Mouse (Mus musculus) G1E-ER4 (cell line): ENCODE measurements around the gene Olfr1014. TPM values are rescaled to one million over a fixed set of nuclear protein-coding genes. Genes with fewer than 3 reads are reported as not detected.

Experiments
- GATA1 ChIP-seq: IDR thresholded peaks from one replicate; pipeline ENCODE4 v1.8.0; 2012; ENCODE audit warnings: low read length, inconsistent platforms
- polyA plus RNA-seq: library from polyadenylated mRNA; stranded (reverse); fragments of >175 nt; gene quantifications from 2 replicates; pipeline ENCODE4 v1.2.3, GENCODE M21; 2012

Gene Olfr1014
- not detected in 2 replicates for polyA plus RNA-seq

DNA sequence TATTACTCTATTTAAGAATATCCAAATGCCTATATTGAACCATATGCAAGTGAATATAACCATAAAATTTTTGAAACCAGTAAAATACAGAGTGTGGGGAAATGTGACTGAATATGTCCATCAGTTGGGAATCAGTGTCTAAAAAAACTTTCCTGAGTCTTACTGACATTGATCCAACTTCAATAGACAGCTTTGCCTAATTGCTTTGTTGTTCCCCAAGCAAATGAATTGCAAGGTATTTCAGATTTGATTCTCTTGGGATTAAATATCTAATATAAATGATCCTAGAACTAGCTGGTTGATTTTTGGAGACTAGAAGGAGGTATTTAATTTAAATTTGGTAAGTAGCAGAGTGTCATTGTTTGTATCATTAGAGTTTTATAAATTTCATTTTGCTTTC lies at the start of gene Olfr1014:
Gene Olfr1014 (plus strand): TSS at position 301 of the 400 bp plus-strand sequence.
- TF ChIP-seq GATA1 = no peak

GRCm38 (mm10) chr2:85725793-85726192 lies 46.7 kb upstream of the Olfr1014 start:
- no peak for TF ChIP-seq GATA1

- no peak for TF ChIP-seq GATA1
These were observed 18.7 kb upstream of the Olfr1014 start for GRCm38 (mm10) chr2:85753822-85754221.

DNA sequence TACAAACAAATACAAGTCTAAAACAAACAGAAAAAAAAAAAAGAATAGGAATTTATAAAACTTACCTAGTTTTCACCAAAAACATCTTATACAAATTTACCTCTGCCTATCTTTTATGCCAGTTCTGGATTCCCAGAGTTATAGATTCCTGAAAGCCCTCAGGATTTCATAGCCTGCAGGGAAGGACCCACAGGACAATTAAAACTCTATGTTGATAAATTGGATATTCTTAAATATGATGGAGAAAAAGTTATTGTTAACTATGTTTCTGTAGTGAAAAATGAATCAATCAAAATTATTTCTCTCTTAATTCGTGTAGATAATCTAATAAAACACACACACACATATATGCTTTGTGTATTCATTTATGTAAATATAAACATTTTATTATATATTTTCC lies 9.8 kb upstream of the Olfr1014 start, which contains the start of gene Olfr1012:
Gene Olfr1012 (minus strand): TSS at position 101 of the 400 bp plus-strand sequence.
- TF ChIP-seq GATA1 = no peak

GRCm38 (mm10) chr2:85766798-85767197 lies 5.7 kb upstream of the Olfr1014 start, which contains the start of gene Olfr1013:
Olfr1013 (plus strand) TSS chr2:85767098.
- no peak for TF ChIP-seq GATA1

- TF ChIP-seq GATA1 = no peak
These were observed 9.2 kb downstream of the Olfr1014 start, which contains the start of gene Olfr1015 for GRCm38 (mm10) chr2:85781717-85782116. Olfr1015 (plus strand) TSS chr2:85782017.

DNA sequence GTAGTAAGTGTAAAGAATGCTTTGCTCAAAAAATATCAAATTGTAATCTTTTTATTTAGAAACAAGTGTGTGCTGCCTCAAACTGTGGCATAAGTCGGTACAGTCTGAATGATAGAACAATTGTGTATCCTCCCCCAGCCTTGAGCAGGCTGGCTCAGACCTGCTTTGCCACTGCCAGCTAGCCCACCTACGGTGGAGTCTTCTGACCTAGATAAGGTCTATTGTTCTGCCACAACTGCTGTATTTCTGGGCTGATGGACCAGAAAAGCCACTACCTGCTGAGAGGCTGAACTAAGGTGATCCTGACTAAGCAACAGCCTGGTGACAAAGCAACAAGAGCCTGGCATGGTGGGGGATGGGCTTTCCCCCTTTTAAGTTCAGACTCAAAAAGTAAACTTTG lies 19.8 kb downstream of the Olfr1014 start:
- no peak for TF ChIP-seq GATA1

- no peak for TF ChIP-seq GATA1
These were observed 29.9 kb downstream of the Olfr1014 start, which contains the start of gene Olfr1016 for GRCm38 (mm10) chr2:85802444-85802843. Olfr1016 (minus strand) TSS chr2:85802544.

DNA sequence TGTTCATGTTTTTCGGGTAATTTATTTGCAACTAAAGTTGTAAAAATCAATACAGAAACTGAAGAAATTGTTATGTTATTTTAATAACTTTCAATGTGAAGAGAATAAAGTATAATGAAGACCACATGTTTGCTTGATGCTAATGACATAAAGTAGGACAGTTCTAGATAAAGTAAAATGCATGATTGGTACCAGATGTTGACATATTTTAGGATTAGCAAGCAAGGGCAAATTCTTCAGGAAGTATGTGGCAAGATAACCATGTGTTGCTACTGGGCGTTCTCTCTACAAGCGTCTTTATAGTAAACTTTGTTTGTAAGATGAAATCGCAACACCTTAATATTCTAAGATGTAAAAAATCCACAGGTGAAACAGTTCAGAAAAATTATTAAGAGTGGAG lies 32.0 kb downstream of the Olfr1014 start:
- TF ChIP-seq GATA1 = no peak

DNA sequence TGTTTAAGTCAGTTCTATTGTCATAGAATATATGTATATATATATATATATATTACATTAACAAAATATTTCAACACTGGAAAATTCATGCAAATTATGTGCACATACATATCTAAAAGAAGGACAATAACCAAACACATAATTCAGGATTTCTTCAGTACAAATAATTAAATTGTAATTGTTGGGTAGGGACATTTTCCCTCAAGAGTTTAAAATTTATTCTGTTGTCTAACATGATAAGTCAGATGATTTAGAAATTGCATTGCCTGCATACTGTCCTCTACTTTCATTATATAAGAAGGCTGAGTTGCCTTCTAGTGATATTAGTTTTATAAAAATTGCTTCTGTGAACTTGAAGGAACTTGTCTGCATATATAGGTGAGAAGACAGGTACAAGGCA lies 45.7 kb downstream of the Olfr1014 start, which contains the start of gene Olfr1018:
Gene Olfr1018 (plus strand): TSS at position 301 of the 400 bp plus-strand sequence.
- no peak for TF ChIP-seq GATA1

Other genes starting within 250 kb of the Olfr1014 start
- gene Olfr996, start 193.5 kb upstream of the Olfr1014 start, polyA plus RNA-seq = not detected in 2 replicates
- gene Olfr998, start 183.8 kb upstream of the Olfr1014 start, polyA plus RNA-seq = not detected in 2 replicates
- gene Olfr1000, start 160.8 kb upstream of the Olfr1014 start, polyA plus RNA-seq = not detected in 2 replicates
- not detected in 2 replicates for gene Olfr1002, start 122.0 kb upstream of the Olfr1014 start, polyA plus RNA-seq
- gene Olfr154, start 108.3 kb upstream of the Olfr1014 start, polyA plus RNA-seq = not detected in 2 replicates
- not detected in 2 replicates for gene Olfr1006, start 93.9 kb upstream of the Olfr1014 start, polyA plus RNA-seq
- not detected in 2 replicates for gene Olfr1008, start 83.3 kb upstream of the Olfr1014 start, polyA plus RNA-seq
- not detected in 2 replicates for gene Olfr1009, start 57.3 kb upstream of the Olfr1014 start, polyA plus RNA-seq
- gene Olfr1012, start 9.9 kb upstream of the Olfr1014 start, polyA plus RNA-seq = not detected in 2 replicates
- not detected in 2 replicates for gene Olfr1013, start 5.6 kb upstream of the Olfr1014 start, polyA plus RNA-seq
- not detected in 2 replicates for gene Olfr1015, start 9.3 kb downstream of the Olfr1014 start, polyA plus RNA-seq
- not detected in 2 replicates for gene Olfr1016, start 29.8 kb downstream of the Olfr1014 start, polyA plus RNA-seq
- not detected in 2 replicates for gene Olfr1018, start 45.8 kb downstream of the Olfr1014 start, polyA plus RNA-seq
- gene Olfr1019, start 72.8 kb downstream of the Olfr1014 start, polyA plus RNA-seq = not detected in 2 replicates
- not detected in 2 replicates for gene Olfr1020, start 74.3 kb downstream of the Olfr1014 start, polyA plus RNA-seq
- gene Olfr1022, start 95.9 kb downstream of the Olfr1014 start, polyA plus RNA-seq = not detected in 2 replicates
- gene Olfr1023, start 112.9 kb downstream of the Olfr1014 start, polyA plus RNA-seq = not detected in 2 replicates
- gene Olfr1024, start 132.3 kb downstream of the Olfr1014 start, polyA plus RNA-seq = not detected in 2 replicates
- gene Olfr1025-ps1, start 142.5 kb downstream of the Olfr1014 start, polyA plus RNA-seq = not detected in 2 replicates
- not detected in 2 replicates for gene Olfr1026, start 148.8 kb downstream of the Olfr1014 start, polyA plus RNA-seq
- gene Olfr1028, start 177.7 kb downstream of the Olfr1014 start, polyA plus RNA-seq = not detected in 2 replicates
- gene Olfr1029, start 201.2 kb downstream of the Olfr1014 start, polyA plus RNA-seq = not detected in 2 replicates
- not detected in 2 replicates for gene Olfr1030, start 206.6 kb downstream of the Olfr1014 start, polyA plus RNA-seq
- not detected in 2 replicates for gene Olfr1031, start 217.6 kb downstream of the Olfr1014 start, polyA plus RNA-seq
- gene Olfr1032, start 232.8 kb downstream of the Olfr1014 start, polyA plus RNA-seq = not detected in 2 replicates
- not detected in 2 replicates for gene Olfr1033, start 247.9 kb downstream of the Olfr1014 start, polyA plus RNA-seq